Mouse (Mus musculus): ENCODE data around the gene Krtap1-3.
"Not testable (repeated sequence)": the region's sequence is repeated elsewhere in the genome, so short reads cannot be mapped to it uniquely, and the experiment has no call there.

Krtap1-3 gene

GRCm38 (mm10) chr11:99590981-99591380 lies at the start of gene Krtap1-3:
Gene Krtap1-3 (minus strand): TSS chr11:99591339.
- no peak for DNase-seq

- no peak for DNase-seq
Observed at GRCm38 (mm10) chr11:99640926-99641325, 49.8 kb upstream of the Krtap1-3 start.

GRCm38 (mm10) chr11:99637086-99637485 lies 45.9 kb upstream of the Krtap1-3 start:
- no peak for DNase-seq

- no peak for DNase-seq
Observed at GRCm38 (mm10) chr11:99634653-99635134, 43.6 kb upstream of the Krtap1-3 start, which contains the start of gene Krtap4-2. Gene Krtap4-2 (minus strand): TSS chr11:99635084.

- DNase-seq: no peak
Observed at GRCm38 (mm10) chr11:99633293-99633692, 42.2 kb upstream of the Krtap1-3 start.

- no peak for DNase-seq
Observed at GRCm38 (mm10) chr11:99630890-99631289, 39.8 kb upstream of the Krtap1-3 start.

GRCm38 (mm10) chr11:99628138-99628537 lies 37.0 kb upstream of the Krtap1-3 start, which contains the start of gene Krtap4-1:
Gene Krtap4-1 (minus strand): TSS chr11:99628238.
- no peak for DNase-seq

GRCm38 (mm10) chr11:99620335-99620734 lies 29.2 kb upstream of the Krtap1-3 start, which contains the start of gene Gm11562:
Gene Gm11562 (minus strand): TSS chr11:99620435.
- DNase-seq: no peak

GRCm38 (mm10) chr11:99614796-99615363 lies 23.7 kb upstream of the Krtap1-3 start, which contains the start of gene Krtap2-4:
Gene Krtap2-4 (minus strand): TSS chr11:99614846.
- no peak for DNase-seq

- DNase-seq: not testable (repeated sequence)
Observed at GRCm38 (mm10) chr11:99610089-99610488, 18.9 kb upstream of the Krtap1-3 start, which contains the start of gene Gm11937. Gene Gm11937 (minus strand): TSS chr11:99610189.

- DNase-seq: no peak
Observed at GRCm38 (mm10) chr11:99609126-99609525, 18.0 kb upstream of the Krtap1-3 start.

- not testable (repeated sequence) for DNase-seq
Observed at GRCm38 (mm10) chr11:99603208-99603607, 12.1 kb upstream of the Krtap1-3 start, which contains the start of gene Gm11938. Gene Gm11938 (minus strand): TSS chr11:99603308.

- not testable (repeated sequence) for DNase-seq
Observed at GRCm38 (mm10) chr11:99597742-99598141, 6.6 kb upstream of the Krtap1-3 start, which contains the start of gene Krtap9-3. Gene Krtap9-3 (minus strand): TSS chr11:99598105.

- DNase-seq: no peak
Observed at GRCm38 (mm10) chr11:99585096-99585495, 6.0 kb downstream of the Krtap1-3 start.

- no peak for DNase-seq
Observed at GRCm38 (mm10) chr11:99583245-99583704, 7.9 kb downstream of the Krtap1-3 start, which contains the start of gene Krtap1-4. Gene Krtap1-4 (minus strand): TSS chr11:99583654.

GRCm38 (mm10) chr11:99581564-99581963 lies 9.6 kb downstream of the Krtap1-3 start:
- no peak for DNase-seq

GRCm38 (mm10) chr11:99581051-99581450 lies 10.1 kb downstream of the Krtap1-3 start:
- DNase-seq: no peak

GRCm38 (mm10) chr11:99580636-99581035 lies 10.5 kb downstream of the Krtap1-3 start, which contains the start of gene Krtap1-5:
Gene Krtap1-5 (minus strand): TSS chr11:99581016.
- no peak for DNase-seq

- peak; percentile 86 for DNase-seq
Observed at GRCm38 (mm10) chr11:99574106-99574505, 17.0 kb downstream of the Krtap1-3 start.

- no peak for DNase-seq
Observed at GRCm38 (mm10) chr11:99573164-99573563, 18.0 kb downstream of the Krtap1-3 start.

- no peak for DNase-seq
Observed at GRCm38 (mm10) chr11:99566530-99566929, 24.6 kb downstream of the Krtap1-3 start, which contains the start of gene Krtap3-1. Gene Krtap3-1 (minus strand): TSS chr11:99566630.

- no peak for DNase-seq
Observed at GRCm38 (mm10) chr11:99562580-99562979, 28.6 kb downstream of the Krtap1-3 start.

- no peak for DNase-seq
Observed at GRCm38 (mm10) chr11:99559366-99559765, 31.8 kb downstream of the Krtap1-3 start, which contains the start of gene Gm11939. Gene Gm11939 (minus strand): TSS chr11:99559466.

Data from embryo, embryonic 11 days (tissue).